9 mouse cellular contexts compared by ENCODE assay signal in genomic region chr10:93485055-93485691, GRCm38 (mm10). TPM values are rescaled to one million over a fixed set of nuclear protein-coding genes. Genes with fewer than 3 reads are reported as not detected.
A peak's percentile ranks its signal among the peaks of the same experiment; 100 is the strongest.
DNase-seq lines count a peak whose midpoint lies in the region; ATAC-seq and TF ChIP-seq lines count a peak whose summit lies in the region.
"Had no signal": no experiment of that assay in that cellular context is flagged by ENCODE, and none has a peak within 500 bp of the region (broad histone marks: within the 10 kb centered on the region; RNA-seq: fewer than 3 reads in every experiment).

No protein-coding gene starts in this region.

- DNase-seq in heart, embryonic 10.5 days (ENCODE audit: low spot score) = no peak
- peak; percentile 38 for DNase-seq in ES-E14 (ENCODE audit: low read depth, low spot score)
- peak; percentile 71 for DNase-seq in cerebellum, adult 11-12 months
- DNase-seq in heart, postnatal 4 days = peak; percentile 41
- peak; percentile 45 for DNase-seq in liver, adult 2 months (ENCODE audit: extremely low read depth, low read depth, low spot score)
- DNase-seq in retina, postnatal 7 days (ENCODE audit: low read depth, low spot score) = peak; percentile 23
- DNase-seq in frontal cortex, postnatal 14 days (ENCODE audit: low spot score in 2 of 2) = no peak

- H3K4me1 ChIP-seq in heart, embryonic 14.5 days (ENCODE audit: control insufficient read depth in 2 of 2, insufficient read depth in 2 of 2, low read length in 2 of 2) = no peaks in the 10 kb centered on the region
- H3K4me1 ChIP-seq in heart, embryonic 10.5 days = no peaks in the 10 kb centered on the region
- peaks cover 0 to 4% of the 10 kb centered on the region in 2 experiments; a peak in 1 of 4 replicates for H3K4me1 ChIP-seq in ES-E14 (ENCODE audit: control insufficient read depth in 2 of 2, insufficient read depth in 2 of 2, low read length in 2 of 2, poor library complexity in 1 of 2)
- peaks cover 10% of the 10 kb centered on the region for H3K4me1 ChIP-seq in liver, adult 2 months (ENCODE audit: control insufficient read depth, insufficient read depth, low read length)

- in situ Hi-C loops in ES-E14 (cut with MboI; ENCODE audit: low sequenced_read_pairs in 2 of 2, unreplicated experiment in 2 of 2) = no loop called here

- TF ChIP-seq POLR2A in liver, adult 2 months (IDR thresholded peaks at IDR 0.05; ENCODE audit: extremely low read depth, insufficient read depth, low read length) = no peak

- no peak overlapping the region for H3K4me3 ChIP-seq in heart, embryonic 14.5 days (ENCODE audit: control insufficient read depth in 1 of 2, insufficient read depth in 1 of 2, low read depth in 1 of 2, low read length in 2 of 2)
- no peak overlapping the region for H3K4me3 ChIP-seq in heart, embryonic 10.5 days
- no peak overlapping the region for H3K4me3 ChIP-seq in ES-E14 (ENCODE audit: insufficient read depth in 1 of 2, low read depth in 1 of 2, low read length in 2 of 2, poor library complexity in 1 of 2, severe bottlenecking in 1 of 2)
- no peak overlapping the region for H3K4me3 ChIP-seq in liver, adult 2 months (ENCODE audit: insufficient read depth, low read depth, low read length)
- H3K4me3 ChIP-seq: embryonic facial prominence, embryonic 12.5 days had no signal

- peaks cover 58% of the 10 kb centered on the region for H3K36me3 ChIP-seq in heart, embryonic 14.5 days (ENCODE audit: control insufficient read depth, insufficient read depth, low read length)
- peaks cover 50% of the 10 kb centered on the region for H3K36me3 ChIP-seq in heart, embryonic 10.5 days
- peaks cover 27% of the 10 kb centered on the region for H3K36me3 ChIP-seq in ES-E14 (ENCODE audit: control insufficient read depth, insufficient read depth, low read length, poor library complexity, severe bottlenecking)
- peaks cover 23% of the 10 kb centered on the region; the same call in 1 of the 2 replicates for H3K36me3 ChIP-seq in liver, adult 2 months (ENCODE audit: control insufficient read depth, insufficient read depth, low read length)

- H3K79me2 ChIP-seq in liver, adult 2 months (ENCODE audit: control insufficient read depth, insufficient read depth, low read length) = no peaks in the 10 kb centered on the region

- no peaks in the 10 kb centered on the region for H3K27me3 ChIP-seq in heart, embryonic 14.5 days (ENCODE audit: control insufficient read depth, insufficient read depth, low read length)
- peaks cover 5% of the 10 kb centered on the region; the same call in 1 of the 2 replicates for H3K27me3 ChIP-seq in heart, embryonic 10.5 days (ENCODE audit: insufficient read depth, poor library complexity, severe bottlenecking)
- no peaks in the 10 kb centered on the region for H3K27me3 ChIP-seq in liver, adult 2 months (ENCODE audit: control insufficient read depth, insufficient read depth, low read length)
- H3K27me3 ChIP-seq: embryonic facial prominence, embryonic 12.5 days had no signal

- no peaks in the 10 kb centered on the region for H3K9me3 ChIP-seq in heart, embryonic 14.5 days (ENCODE audit: control insufficient read depth, low read length)
- no peaks in the 10 kb centered on the region for H3K9me3 ChIP-seq in heart, embryonic 10.5 days
- no peaks in the 10 kb centered on the region for H3K9me3 ChIP-seq in ES-E14 (ENCODE audit: control insufficient read depth, insufficient read depth, low read depth, low read length)
- H3K9me3 ChIP-seq: embryonic facial prominence, embryonic 12.5 days had no signal

- H3K9ac ChIP-seq in heart, embryonic 14.5 days (ENCODE audit: low read length) = no peak overlapping the region
- H3K9ac ChIP-seq in ES-E14 (ENCODE audit: insufficient read depth, low read depth, low read length, poor library complexity, severe bottlenecking) = no peak overlapping the region
- H3K9ac ChIP-seq in liver, adult 2 months (ENCODE audit: low read depth, low read length) = no peak overlapping the region
- H3K9ac ChIP-seq: embryonic facial prominence, embryonic 12.5 days had no signal

- WGBS in heart, embryonic 14.5 days = 74% methylated on average over 8 of the region's 8 CpGs
- WGBS in heart, embryonic 10.5 days = 75% methylated on average over 8 of the region's 8 CpGs
- 80% methylated on average over 8 of the region's 8 CpGs for WGBS in liver, adult 2 months

- no peak overlapping the region for H3K27ac ChIP-seq in heart, embryonic 14.5 days (replicated peaks in 1 of 2; ENCODE audit: control insufficient read depth in 1 of 2, insufficient read depth in 1 of 2, low read depth in 2 of 2, low read length in 2 of 2)
- H3K27ac ChIP-seq in heart, embryonic 10.5 days = no peak overlapping the region
- H3K27ac ChIP-seq in ES-E14 (ENCODE audit: insufficient read depth, low read depth, low read length, poor library complexity, severe bottlenecking) = no peak overlapping the region
- H3K27ac ChIP-seq in liver, adult 2 months (replicated peaks; ENCODE audit: insufficient read depth, low read depth, low read length) = no peak overlapping the region
- H3K27ac ChIP-seq: embryonic facial prominence, embryonic 12.5 days had no signal

- H3K4me2 ChIP-seq in heart, embryonic 14.5 days (ENCODE audit: low read length) = no peak overlapping the region
- H3K4me2 ChIP-seq: embryonic facial prominence, embryonic 12.5 days had no signal

- peak; percentile 46; the same call in 1 of the 2 replicates for ATAC-seq in heart, embryonic 14.5 days (ENCODE audit: insufficient number of reproducible peaks, insufficient read depth, low FRiP score, low read depth)

- peak; percentile 95 for TF ChIP-seq CTCF in liver, adult 2 months (IDR thresholded peaks at IDR 0.05; ENCODE audit: low read depth, low read length)

TF ChIP-seq in ES-E14, 5 proteins besides CTCF, POLR2A, EP300 and RAD21:
- no peak for TF ChIP-seq ZNF384 (IDR thresholded peaks at IDR 0.05; ENCODE audit: low read depth, low read length)
- TF ChIP-seq HCFC1 (IDR thresholded peaks at IDR 0.05; ENCODE audit: borderline replicate concordance, insufficient read depth, low read length) = no peak
- TF ChIP-seq CHD2 (IDR thresholded peaks at IDR 0.05; ENCODE audit: low read depth, low read length) = no peak
- TF ChIP-seq MAFK (IDR thresholded peaks at IDR 0.05; ENCODE audit: insufficient read depth, low read depth, low read length) = no peak
- TF ChIP-seq ZC3H11A (IDR thresholded peaks at IDR 0.05; ENCODE audit: borderline replicate concordance, low read depth, low read length) = no peak

RNA-seq across cellular contexts. Expression of gene Hal, which starts 3.4 kb away (rescaled TPM):
- not detected in 2 replicates for polyA plus RNA-seq in heart, embryonic 14.5 days (2014; fragmentation: Nextera tagmentation; extraction: Ambion mirVana)
- polyA plus RNA-seq in heart, embryonic 10.5 days (2016; fragmentation: Nextera tagmentation; extraction: Ambion mirVana) = 0.05 and 0.33 TPM in 2 replicates
- 2.2 and 5.7 TPM in 2 replicates for total RNA-seq in ES-E14 (2012; rRNA removed)
- under 1 TPM; 0.12 to 0.14 TPM for total RNA-seq in heart, postnatal 4 days (2021)
- total RNA-seq in liver, adult 2 months (2014; rRNA removed) = 293 and 381 TPM in 2 replicates
- polyA plus RNA-seq in liver, adult 2 months (2012; rRNA removed) = 284 and 348 TPM in 2 replicates
- polyA plus RNA-seq: embryonic facial prominence, embryonic 12.5 days had no signal

RNA-seq across cellular contexts. Expression of gene Lta4h, which starts 32.0 kb away (rescaled TPM):
- polyA plus RNA-seq in heart, embryonic 14.5 days (2014; fragmentation: Nextera tagmentation; extraction: Ambion mirVana) = 306 and 315 TPM in 2 replicates
- 236 and 246 TPM in 2 replicates for polyA plus RNA-seq in heart, embryonic 10.5 days (2016; fragmentation: Nextera tagmentation; extraction: Ambion mirVana)
- 54.5 and 72.4 TPM in 2 replicates for total RNA-seq in ES-E14 (2012; rRNA removed)
- 100 to 1,000 TPM in 1 of 2 experiments, 10 to 100 TPM in 1; 99.3 to 109 TPM for total RNA-seq in heart, postnatal 4 days (2021)
- 24.0 TPM in 2 replicates for total RNA-seq in liver, adult 2 months (2014; rRNA removed)
- polyA plus RNA-seq in liver, adult 2 months (2012; rRNA removed) = 31.4 and 34.0 TPM in 2 replicates

RNA-seq across cellular contexts. Expression of gene Amdhd1, which starts 54.7 kb away (rescaled TPM):
- 0.14 and 0.42 TPM in 2 replicates for polyA plus RNA-seq in heart, embryonic 14.5 days (2014; fragmentation: Nextera tagmentation; extraction: Ambion mirVana)
- 0.26 and 1.5 TPM in 2 replicates for polyA plus RNA-seq in heart, embryonic 10.5 days (2016; fragmentation: Nextera tagmentation; extraction: Ambion mirVana)
- total RNA-seq in ES-E14 (2012; rRNA removed) = 0.16 and 0.40 TPM in 2 replicates
- under 1 TPM; 0.17 to 0.18 TPM for total RNA-seq in heart, postnatal 4 days (2021)
- total RNA-seq in liver, adult 2 months (2014; rRNA removed) = 185 and 255 TPM in 2 replicates
- polyA plus RNA-seq in liver, adult 2 months (2012; rRNA removed) = 204 and 233 TPM in 2 replicates

RNA-seq across cellular contexts. Expression of gene Ccdc38, which starts 55.3 kb away (rescaled TPM):
- 0.19 and 0.23 TPM in 2 replicates for polyA plus RNA-seq in heart, embryonic 14.5 days (2014; fragmentation: Nextera tagmentation; extraction: Ambion mirVana)
- 0.17 and 0.35 TPM in 2 replicates for polyA plus RNA-seq in heart, embryonic 10.5 days (2016; fragmentation: Nextera tagmentation; extraction: Ambion mirVana)
- 0.85 and 2.6 TPM in 2 replicates for total RNA-seq in ES-E14 (2012; rRNA removed)
- not detected for total RNA-seq in heart, postnatal 4 days (2021)
- total RNA-seq in liver, adult 2 months (2014; rRNA removed) = 0.07 and 0.28 TPM in 2 replicates
- polyA plus RNA-seq in liver, adult 2 months (2012; rRNA removed) = 0.06 and 0.40 TPM in 2 replicates

Comparison
In these comparisons a context has a peak if more than half of its experiments do, and no peak if none do; other contexts are left out.
1. DNase-seq: peak in ES-E14 (single experiment), cerebellum, adult 11-12 months (single experiment), heart, postnatal 4 days (single experiment), liver, adult 2 months (single experiment) and retina, postnatal 7 days (single experiment); none in heart, embryonic 10.5 days (single experiment) and frontal cortex, postnatal 14 days (0 of 2).
2. RNA of gene Hal, which starts 3.4 kb away (total RNA-seq): 293 to 381 TPM in liver, adult 2 months; 2.2 to 5.7 TPM in ES-E14 and 0.12 to 0.14 TPM in heart, postnatal 4 days; every median in the first group is over 10 times any median in the second.
3. RNA of gene Amdhd1, which starts 54.7 kb away (total RNA-seq): 185 to 255 TPM in liver, adult 2 months; 0.16 to 0.40 TPM in ES-E14 and 0.17 to 0.18 TPM in heart, postnatal 4 days; every median in the first group is over 100 times any median in the second.